Mouse (Mus musculus) CD8-positive naive resting alpha-beta T cell, adult 2 months (primary cell): ENCODE measurements around the gene Tardbp.

Source experiments
- DNase-seq, 2 experiments: peaks; one replicate each; pipeline ENCODE4 v3.0.0; 2022; ENCODE audit warnings: low read depth in 2 of 2, low spot score in 2 of 2

The Tardbp gene

DNA sequence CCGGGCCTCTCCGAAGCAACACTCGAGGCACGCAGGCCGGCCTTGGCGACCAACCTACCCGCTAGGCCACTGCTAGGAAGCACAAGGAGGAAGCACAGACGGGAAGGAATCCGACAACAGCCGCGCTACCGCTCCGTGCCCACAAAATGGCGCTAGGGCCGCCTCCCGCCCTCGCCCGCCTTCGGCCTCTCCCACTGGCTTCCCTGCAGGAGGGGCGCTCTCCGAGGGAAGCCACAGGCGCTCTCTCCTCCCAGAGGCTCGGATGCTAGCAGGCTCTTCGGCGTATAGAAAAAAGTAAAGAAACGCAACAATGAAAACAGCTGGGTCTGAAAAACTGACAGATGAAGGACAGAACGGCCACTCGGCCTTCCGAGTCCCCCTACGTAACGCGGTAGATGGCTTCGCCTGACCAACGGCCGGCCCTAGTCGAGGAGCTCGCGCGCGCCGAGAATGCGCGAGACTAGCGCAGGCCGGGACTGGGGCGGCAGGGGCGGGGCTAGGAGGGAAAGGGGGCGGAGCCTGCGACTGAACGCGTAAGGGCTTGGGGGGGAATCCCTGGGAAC lies at the start of gene Tardbp:
Gene Tardbp (minus strand): TSS at position 397 of the 563 bp plus-strand sequence.
- peak; percentile 95 to 96 for DNase-seq

DNA sequence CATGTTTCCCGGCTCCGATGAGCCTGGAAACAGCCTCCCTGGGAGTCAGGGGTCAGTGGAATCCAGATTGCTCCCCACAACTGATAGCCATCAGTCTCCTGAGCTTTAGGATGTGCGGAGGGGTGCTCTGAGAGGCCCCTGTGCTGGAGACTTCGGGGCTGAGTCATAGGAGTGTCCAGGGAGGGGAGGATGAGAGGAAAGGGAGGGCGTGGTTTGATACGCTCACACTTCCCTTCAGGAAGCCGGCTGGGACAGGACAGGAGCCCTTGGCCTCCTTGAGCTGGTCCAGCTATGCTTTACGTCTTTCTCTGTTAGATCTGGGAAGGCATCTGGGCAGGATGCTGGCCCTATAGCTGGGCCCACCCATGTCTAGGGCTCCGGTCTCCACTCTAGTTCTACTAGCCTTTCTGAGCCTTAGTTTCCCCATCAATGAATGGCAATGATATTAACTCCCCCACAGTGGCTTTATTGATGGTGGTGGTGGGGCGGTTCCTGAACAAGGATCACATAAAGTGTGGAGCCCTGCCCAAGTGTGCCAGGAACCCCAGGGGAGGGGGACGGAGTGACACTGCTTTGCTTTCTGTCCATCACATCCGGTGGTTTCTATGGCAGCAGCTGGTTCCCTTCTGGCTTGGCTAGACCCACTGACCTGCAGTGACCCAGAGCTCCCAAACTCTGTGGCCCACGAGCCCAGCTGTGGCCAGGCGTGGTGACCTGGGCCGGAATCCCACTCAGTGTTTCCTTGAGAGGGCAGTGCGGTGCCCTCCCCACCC lies 49.6 kb upstream of the Tardbp start:
- no peak for DNase-seq

DNA sequence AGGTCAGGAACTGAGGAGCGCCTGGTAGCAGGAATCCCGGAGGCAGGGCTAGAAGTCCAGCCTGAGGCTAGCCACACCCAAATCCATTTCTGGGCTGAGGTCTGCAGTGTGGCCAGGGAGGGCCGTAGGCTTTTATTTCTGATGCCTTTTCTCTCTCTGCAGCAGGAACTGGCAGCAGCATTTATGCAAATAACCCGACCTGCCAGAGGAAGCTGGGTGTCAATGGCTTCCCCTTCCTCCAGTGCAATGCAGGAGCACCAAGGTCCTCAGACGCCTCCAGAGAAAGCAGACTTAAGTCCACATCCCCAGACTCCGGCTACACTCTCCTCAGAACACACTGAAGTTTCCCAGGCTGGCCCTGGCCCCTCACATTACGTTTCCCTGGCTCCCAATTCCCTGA lies 48.2 kb upstream of the Tardbp start:
- DNase-seq = no peak

DNA sequence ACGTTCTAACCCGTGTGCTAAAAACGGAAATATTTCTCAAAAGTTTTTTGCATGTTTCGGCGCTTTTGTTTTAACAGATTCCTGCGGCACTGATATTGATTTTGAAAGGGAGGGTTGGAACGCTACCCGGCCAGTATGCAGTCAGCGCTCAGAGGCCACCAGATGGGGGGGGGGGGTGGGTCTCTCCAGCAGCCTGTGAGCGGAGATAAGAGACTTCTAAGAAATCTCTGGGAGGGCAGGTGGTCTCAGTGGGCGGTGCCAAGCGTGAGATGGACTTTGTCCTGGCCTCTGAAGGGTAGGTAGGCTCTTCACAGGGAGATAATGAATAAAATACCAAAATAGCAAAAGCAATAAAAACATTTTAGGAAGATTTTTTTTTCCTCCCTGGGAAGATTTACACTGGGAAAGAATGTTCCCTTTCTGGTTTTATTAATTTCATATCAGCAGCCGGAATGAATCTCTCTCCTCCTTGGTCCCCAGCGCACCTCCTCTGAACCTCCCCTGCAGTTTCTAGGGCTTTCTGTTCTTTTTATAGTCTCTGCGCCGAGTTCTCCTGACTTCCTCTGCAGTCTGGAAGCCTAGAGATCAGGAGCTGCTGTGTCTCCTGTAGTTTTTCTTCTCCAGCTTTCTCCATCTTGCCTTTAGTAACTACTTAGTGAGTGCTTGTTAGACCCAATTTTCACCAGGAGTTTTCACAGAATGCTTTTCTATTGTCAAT lies 44.6 kb upstream of the Tardbp start:
- DNase-seq = no peak

DNA sequence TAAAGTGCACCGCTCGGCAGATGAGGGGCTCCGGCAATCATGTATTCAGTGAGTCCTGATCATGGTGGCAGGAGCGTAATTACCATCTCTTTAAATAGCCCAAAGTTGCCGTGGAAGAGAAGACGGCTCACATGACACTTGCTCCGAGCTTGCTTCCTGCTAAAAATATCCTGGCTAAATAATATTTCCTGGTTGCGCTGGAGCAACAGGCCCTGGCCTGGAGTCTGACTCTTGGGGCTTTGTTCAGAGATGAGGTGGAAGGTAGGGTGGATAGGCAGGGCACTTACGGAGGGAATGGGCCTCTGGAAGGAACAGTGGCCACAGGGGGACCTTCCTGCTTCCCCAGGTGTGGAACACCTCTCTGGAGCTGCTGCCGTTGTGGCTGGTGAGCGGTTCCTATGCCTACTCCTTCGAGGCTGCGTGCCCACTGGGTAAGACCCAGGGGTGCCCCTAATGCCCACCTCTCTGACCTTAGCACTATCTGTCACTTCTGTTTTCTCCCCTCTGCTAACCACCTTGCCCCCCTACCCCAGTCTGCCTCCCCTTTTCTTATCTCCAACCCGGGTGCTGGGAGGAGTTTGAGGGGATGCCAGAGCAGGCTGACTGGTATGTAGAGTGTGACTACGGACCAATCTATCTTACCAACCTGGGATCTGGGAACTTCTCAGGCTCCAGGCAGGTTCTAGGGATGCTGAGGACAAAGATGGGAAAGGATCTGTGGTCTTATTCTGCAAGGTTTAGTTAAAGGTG lies 40.4 kb upstream of the Tardbp start:
- DNase-seq = no peak

DNA sequence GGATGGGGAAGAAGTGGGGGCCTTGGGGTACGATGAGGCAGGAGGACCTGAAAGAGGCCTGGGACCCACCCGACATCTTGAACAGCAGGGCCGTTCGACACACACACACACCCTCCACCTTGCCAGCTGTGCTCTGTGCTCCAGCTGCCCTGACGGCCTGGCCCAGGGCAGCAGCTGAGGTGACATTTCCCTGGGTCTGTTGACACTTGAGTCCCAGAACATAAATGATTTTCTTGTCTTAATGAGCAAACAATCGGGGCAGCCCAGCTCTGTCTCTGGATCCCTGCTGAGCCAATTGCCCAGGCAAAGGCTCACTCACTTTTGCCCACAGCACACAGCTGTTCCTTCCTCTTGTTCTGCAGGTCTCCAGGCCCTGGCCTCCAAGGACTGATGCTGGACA lies 37.2 kb upstream of the Tardbp start:
- no peak for DNase-seq

DNA sequence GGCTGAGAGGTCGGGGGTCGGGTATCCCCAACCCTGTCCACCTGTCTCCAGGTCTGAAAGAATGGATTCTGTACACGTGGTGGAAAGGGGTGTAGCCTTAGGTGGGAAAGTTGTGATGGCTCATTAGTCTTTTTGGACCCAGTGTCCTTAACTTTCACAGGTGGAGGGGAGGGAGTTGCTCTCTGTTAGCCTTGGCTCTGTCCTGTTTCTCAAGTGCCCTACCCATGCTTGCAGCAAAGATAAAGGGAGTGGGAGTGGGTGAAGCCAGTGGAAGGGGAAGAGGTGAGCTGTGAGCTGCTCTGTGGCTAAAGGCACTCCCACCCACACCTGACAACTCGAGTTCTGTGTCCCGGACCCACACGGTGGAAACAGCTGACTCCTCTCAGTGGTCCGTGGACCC lies 36.5 kb upstream of the Tardbp start:
- no peak for DNase-seq

DNA sequence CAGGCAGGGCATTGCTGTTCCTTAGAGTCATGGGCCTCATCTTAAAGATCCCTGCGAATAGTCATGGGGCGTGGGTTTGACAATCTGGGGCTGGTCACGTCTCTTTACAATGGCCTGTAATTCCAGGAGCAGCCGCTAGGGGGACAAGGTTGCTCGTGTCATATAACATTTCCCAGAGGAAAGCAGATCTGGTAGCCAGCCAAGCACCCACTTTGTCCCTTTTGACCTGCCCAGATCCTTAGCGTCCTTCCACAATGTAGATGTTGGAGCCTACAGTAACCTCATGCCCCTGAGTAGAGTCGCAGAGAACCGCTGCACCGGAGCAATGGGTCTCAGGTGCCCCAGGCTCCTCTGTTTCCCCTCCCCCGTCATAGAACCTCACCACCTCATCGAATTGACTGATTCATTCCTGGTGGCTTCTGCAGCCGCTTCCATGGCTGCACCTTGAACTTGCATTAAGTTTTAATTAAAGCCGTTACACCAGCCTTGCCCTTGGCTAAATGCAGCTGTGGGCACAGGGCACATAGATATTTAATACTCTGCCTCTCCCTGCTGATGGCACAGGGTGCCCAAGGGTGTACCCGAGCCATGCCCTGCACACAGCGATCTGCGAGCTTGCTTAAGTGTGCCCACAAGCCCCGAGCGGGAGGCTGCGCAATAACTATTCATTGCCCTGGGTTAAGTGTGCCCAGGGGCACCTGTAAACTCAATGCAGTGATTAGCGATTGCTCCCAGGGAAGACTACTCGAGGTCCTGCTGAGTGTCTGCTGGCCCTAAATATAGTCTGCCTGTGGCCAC lies 35.5 kb upstream of the Tardbp start:
- DNase-seq = peak; percentile 66 to 70

DNA sequence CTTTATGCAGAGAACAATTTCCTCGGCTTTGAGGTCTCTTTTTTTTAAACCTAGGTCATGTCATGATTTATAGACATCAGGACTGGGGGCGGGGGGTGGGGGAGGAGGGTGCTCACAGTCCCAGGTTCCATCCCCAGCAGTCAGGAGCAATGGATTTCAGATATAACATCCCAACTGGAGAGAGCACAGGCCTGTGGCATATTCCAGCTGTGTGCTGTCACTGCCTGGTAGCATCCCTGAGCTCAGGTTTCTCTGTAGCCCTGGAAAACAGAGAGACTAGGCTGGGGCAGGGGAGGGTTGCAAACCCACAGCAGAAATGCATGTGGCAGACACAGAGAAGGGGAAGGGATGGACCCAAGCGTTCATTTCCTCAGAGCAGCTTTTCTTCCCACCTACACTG lies 33.4 kb upstream of the Tardbp start:
- no peak for DNase-seq

DNA sequence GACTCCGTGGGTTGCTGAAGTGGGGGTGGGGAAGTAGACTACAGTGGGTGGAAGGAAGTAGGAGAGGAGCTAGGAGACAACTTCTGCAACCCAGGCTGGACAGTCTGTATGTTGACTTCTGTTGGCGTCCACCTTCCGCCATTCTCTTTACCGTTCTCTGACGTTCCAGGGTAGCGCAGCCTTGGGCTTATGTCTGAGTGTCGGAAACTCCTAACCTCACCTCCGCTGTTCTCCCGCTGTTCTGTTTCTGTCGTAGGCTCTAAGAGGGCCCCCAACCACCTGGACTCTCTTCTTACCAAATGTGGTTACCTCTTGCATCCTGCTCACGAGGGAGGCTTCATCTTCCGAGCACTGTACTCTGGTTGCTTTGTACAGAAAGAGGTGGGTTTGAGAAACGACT lies 31.0 kb upstream of the Tardbp start:
- DNase-seq = peak; percentile 25 to 51

DNA sequence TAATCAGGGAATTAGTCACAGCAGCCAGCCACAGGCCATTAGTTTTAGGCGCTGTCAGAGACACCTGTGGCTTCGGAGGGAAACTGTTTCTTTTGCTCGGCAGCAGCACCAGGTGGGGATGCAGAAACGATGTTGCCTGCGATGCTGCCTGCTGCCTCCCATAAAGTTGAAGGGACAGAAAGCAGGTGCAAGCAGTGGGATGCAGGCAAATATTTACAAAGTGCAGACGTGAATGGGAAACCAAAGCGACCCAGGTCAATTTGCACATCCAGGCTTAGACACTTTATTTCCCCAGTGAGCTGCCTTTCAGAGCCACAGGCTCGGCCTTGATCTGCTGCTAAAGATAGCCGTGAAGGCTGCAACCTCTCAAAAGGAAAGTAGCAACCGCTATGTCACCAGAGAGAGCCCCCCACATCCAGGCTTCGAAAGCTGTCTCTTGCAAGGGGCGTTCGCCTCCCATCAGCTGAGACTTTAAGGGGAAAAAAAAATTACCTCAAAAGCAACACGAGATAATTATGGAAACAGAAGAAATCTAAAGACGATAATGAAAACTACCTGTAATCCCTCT lies 30.0 kb upstream of the Tardbp start:
- no peak for DNase-seq

DNA sequence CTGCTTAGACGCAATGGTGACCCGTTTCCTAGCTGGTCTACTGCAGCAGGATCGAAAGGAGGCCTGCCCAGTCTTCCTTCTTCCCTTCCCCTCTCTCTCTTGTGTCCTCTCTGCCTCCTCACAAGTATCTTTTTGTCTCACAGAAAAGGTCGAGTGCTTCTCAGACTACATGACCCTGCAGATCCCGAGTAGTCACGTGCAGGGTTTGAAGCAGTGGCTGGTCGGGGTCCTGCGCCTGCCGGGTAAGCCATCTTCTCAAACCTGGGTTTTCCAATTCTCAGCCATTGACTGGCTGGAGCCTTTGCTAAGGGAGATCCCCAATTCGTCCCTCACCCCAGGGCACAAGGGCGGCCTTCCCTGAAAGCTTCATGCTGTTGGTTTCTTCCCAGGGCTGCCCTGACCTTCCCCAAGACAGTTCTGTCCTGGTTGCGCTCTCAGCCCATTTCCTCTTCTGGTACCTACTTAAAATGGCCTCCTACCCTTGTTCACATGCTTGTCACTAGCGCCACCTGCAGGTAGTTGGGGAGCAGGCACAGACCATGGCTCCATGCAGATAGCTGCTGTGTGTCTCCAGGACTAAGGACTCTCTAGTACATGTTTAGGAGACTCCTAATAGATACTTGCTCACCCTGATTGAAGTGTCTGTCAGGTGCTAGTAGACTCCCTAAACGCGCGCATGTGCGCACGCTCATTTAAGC lies 28.0 kb upstream of the Tardbp start:
- peak; percentile 49 to 61 for DNase-seq

DNA sequence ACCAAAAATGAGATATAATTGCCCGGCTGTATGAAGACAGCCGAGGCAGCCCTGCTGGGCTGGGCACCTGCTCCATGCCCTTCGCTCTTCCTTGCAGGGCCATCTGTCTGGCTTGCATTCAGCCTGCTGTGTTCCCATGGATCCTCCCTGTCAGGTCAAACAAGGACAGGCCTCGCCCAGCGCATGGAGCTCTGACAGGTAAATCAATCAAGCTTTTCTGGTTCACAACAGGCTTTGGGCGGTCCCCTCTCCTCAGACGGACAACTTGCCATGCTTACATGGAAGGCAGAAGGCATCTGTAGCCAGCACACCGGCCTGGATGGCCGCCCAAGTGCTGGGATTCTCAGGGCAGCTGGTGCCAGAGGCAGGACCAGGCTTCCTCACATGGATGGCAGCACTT lies 24.2 kb upstream of the Tardbp start:
- no peak for DNase-seq

DNA sequence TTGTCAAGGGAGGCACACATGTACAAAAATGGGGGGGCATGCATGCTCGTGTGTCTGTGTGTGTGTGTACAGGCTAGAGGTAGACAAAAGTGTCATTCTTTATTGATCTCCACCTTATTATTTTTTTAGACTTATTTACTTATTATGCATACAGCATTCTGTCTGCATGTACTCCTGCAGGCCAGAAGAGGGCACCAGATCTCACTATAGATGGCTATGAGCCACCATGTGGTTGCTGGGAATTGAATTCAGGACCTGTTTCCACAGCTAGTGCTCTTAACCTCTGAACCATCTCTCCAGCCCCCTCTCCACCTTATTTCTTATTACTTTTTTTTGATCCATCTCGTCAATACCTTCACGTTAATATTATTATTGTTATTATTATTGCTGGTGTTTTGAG lies 22.5 kb upstream of the Tardbp start:
- DNase-seq = no peak

DNA sequence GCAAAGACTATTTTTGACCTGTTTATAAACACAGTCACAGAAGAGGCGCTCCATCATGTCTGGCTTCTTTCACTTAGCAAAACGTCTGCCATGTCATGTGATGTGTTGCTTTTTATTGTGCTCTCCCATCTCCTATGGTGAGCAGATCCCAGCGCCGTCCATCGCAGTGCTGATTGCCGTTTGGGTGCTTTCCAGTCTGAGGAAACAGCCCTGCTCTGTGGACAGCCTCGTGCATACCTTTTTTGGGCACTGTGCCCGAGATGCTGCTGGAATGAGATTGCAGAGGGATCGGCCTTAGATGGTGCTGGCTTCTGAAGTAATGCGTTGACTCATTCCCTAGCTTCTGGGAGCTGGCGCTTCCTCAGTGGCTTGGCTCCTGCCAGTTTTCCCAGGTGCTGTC lies 19.8 kb upstream of the Tardbp start:
- DNase-seq = no peak

DNA sequence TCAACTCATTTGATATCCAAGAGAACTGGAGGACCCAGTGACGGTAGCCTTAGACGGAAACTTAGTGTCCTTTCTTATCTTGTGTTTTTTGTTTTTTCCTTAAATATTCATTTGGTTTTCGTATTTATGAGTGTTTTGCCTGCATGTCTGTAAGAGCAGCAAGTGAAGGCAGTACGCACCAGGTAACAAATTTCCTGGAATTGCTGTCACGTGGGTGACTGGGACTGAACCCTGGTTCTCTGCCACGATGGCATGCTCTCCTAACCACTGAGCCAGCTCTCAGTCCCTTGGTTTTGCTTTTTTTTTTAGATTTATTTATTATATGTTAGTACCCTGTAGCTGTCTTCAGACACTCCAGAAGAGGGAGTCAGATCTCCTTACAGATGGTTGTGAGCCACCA lies 18.1 kb upstream of the Tardbp start:
- DNase-seq = no peak

DNA sequence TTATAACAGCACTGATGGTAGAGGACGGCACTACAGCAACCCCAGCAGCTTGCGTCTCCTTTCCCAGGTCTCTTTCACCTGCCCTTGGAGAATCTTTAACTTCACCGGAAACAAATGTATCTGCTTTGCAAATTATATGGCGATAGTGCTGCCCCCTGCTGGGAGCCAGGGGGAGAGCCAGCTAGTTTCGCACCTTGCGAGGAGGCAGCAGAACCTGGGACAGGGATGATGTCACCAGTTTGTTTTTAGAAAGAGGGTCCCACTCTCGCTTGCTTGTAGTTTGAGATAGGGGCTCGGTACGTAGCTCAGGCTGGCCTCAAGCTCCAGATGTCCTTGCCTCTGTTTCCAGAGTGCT lies 17.3 kb upstream of the Tardbp start:
- DNase-seq = peak; percentile 73 to 85

DNA sequence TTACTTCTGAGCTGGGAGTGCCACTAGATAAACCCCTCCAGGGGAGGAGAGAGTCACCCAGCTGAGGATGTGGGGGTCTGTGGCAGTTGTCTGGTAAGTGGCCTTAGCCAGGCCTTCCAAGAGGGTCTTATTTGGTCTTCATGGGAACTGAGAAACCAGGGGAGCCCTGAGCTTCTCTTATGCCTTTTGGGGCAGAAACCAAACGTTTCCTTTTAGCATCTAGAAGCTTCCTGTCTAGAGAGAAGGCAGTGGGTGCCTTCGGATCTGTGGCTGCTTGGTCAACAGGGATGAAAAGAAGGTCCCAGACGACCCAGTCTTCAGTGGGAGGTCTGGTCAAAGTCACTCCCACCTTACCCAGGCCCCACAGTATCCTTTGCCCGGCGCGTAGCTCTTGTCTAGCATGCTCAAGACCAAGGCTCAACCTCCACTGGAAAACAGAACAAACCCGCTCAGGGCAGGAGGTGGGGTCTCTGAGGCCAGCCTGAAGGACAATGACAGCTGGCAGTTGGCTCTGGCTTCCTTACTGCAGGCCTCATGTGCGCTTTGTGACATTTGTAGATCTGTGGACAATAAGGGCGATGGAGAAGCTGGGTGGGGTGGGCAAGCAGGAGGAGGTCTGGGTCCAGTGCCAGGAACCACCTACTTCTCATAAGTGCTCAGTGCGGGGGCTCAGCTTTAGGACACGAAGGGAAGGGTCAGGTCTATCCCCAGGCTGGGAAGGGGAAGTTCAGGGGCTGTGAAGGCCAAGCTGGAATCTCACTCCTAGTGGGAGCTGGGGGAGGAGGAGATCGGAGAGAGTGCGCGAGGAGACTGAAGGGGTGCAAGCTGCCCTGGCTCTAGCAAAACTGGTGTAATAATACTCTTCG lies 16.7 kb upstream of the Tardbp start, which contains the start of gene Gm572:
Gene Gm572 (plus strand): TSS at position 27 of the 866 bp plus-strand sequence.
- DNase-seq = no peak

DNA sequence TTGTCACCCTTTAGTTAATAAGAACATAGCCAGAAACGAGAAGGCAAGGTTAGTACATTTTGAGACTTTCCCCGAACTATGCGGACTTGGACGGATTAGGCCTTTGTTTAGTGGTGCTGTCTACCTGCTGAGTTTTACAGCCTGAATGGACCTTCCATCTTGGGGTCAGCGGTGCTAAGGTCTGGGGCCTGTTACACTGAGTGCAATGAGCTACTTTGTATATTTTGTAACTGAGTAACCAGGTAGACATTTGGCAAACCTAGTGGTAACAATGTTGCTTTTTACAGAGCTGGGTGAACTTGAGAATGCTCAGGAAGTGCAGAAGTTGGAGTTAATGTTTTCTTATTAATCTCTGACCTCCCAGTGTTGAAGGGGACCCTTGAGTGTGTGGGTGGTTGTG lies 14.3 kb upstream of the Tardbp start:
- DNase-seq = no peak
